ENCODE assay signal across 14 mouse cellular contexts in the genomic region with DNA sequence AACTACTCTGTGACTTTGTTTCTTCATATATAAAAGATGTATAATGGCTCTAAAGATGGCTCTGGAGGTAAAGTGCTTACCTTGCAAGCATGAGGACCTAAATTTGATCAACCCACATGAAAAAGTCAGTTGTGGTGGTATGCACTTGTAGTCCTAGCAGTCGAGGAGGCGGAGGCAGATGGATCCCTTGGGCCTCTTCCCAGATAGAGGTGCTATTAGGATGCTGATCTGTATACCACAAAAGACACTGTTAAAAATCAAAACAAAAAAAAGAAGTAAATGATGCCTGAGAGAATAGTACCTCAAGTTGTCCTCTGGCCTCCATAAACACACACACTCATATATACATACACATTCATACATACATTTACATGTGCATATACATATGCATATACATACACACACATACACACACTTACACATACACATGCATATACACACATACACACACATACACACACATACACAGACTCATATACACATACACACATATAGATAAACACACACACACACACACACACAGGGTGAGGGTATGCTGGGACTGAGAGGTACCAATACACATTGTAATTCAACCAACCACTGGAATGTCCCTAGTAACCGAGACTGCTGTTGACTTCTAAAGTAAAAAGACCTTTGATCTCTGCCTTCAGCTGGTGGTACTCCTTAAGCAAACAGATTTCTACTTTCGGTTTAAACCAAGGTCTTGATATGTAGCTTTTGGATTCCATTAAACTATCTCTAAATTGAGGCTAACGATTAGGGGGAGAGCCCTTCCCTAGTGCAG.
A peak's percentile ranks its signal among the peaks of the same experiment; 100 is the strongest.
DNase-seq lines count a peak whose midpoint lies in the region; ATAC-seq lines count a peak whose summit lies in the region.
"Had no signal": no experiment of that assay in that cellular context is flagged by ENCODE, and none has a peak within 500 bp of the region (broad histone marks: within the 10 kb centered on the region; RNA-seq: fewer than 3 reads in every experiment).

No protein-coding gene starts in this region.

- peak; percentile 97 for ATAC-seq in activated CD4-positive, CD25-positive, alpha-beta regulatory T cell, adult 4 months
- ATAC-seq in stomach, embryonic 14.5 days (ENCODE audit: insufficient number of reproducible peaks, insufficient read depth, low FRiP score, low read depth) = peak; percentile 46; the same call in 1 of the 2 replicates
- ATAC-seq: hindbrain, postnatal 0 days had no signal

- H3K9me3 ChIP-seq in stomach, embryonic 14.5 days (ENCODE audit: control insufficient read depth, low read depth, low read length) = no peaks in the 10 kb centered on the region
- H3K9me3 ChIP-seq: heart, embryonic 15.5 days; limb, embryonic 10.5 days; megakaryocyte, embryonic 14.5 days had no signal

- no peak overlapping the region for H3K27ac ChIP-seq in stomach, embryonic 14.5 days (ENCODE audit: low read length)
- H3K27ac ChIP-seq: heart, embryonic 15.5 days; hindbrain, postnatal 0 days; limb, embryonic 10.5 days had no signal

- H3K4me1 ChIP-seq in stomach, embryonic 14.5 days (ENCODE audit: control insufficient read depth, insufficient read depth, low read length) = no peaks in the 10 kb centered on the region
- H3K4me1 ChIP-seq: megakaryocyte, embryonic 14.5 days had no signal

- no peaks in the 10 kb centered on the region for H3K27me3 ChIP-seq in stomach, embryonic 14.5 days (ENCODE audit: control insufficient read depth, insufficient read depth, low read length)
- H3K27me3 ChIP-seq: heart, embryonic 15.5 days had no signal

- no peak overlapping the region for H3K9ac ChIP-seq in stomach, embryonic 14.5 days (replicated peaks; ENCODE audit: low read depth, low read length)
- H3K9ac ChIP-seq: heart, embryonic 15.5 days had no signal

- H3K4me3 ChIP-seq in stomach, embryonic 14.5 days (ENCODE audit: low read depth, low read length) = no peak overlapping the region
- H3K4me3 ChIP-seq: heart, embryonic 15.5 days; limb, embryonic 10.5 days; megakaryocyte, embryonic 14.5 days had no signal

- DNase-seq in layer of hippocampus, adult 11-12 months (ENCODE audit: low spot score) = peak; percentile 44
- DNase-seq in layer of hippocampus, postnatal 36 days = no peak
- DNase-seq in layer of hippocampus, adult 9-11 months = peak; percentile 72
- no peak for DNase-seq in urinary bladder, adult 2 months (ENCODE audit: low spot score)
- no peak for DNase-seq in spleen, adult 18-20 months
- DNase-seq in embryo, embryonic 10 days (ENCODE audit: low spot score) = no peak
- DNase-seq: cerebellum, adult 11-12 months; right cerebral cortex, postnatal 14 days had no signal

- WGBS in stomach, embryonic 14.5 days = 60% methylated on average over 5 of the region's 5 CpGs

- peaks cover 6% of the 10 kb centered on the region for H3K36me3 ChIP-seq in stomach, embryonic 14.5 days (ENCODE audit: control insufficient read depth, insufficient read depth, low read length)

- H3K4me2 ChIP-seq in stomach, embryonic 14.5 days (replicated peaks; ENCODE audit: low read depth, low read length) = no peak overlapping the region
- H3K4me2 ChIP-seq: heart, embryonic 15.5 days had no signal

Comparison
In these comparisons a context has a peak if more than half of its experiments do, and no peak if none do; other contexts are left out.
1. DNase-seq: peak in layer of hippocampus, adult 11-12 months (single experiment) and layer of hippocampus, adult 9-11 months (single experiment); none in layer of hippocampus, postnatal 36 days (0 of 2), urinary bladder, adult 2 months (single experiment), spleen, adult 18-20 months (0 of 2) and embryo, embryonic 10 days (single experiment).